Mouse (Mus musculus) liver, embryonic 18 days (tissue): ENCODE data around the gene Zfp788. TPM values are rescaled to one million over a fixed set of nuclear protein-coding genes. Genes with fewer than 3 reads are reported as not detected.

Experiments
- polyA plus RNA-seq: library from polyadenylated mRNA; depleted of rRNA; stranded (reverse); fragments of >200 nt; gene quantifications from 2 replicates; pipeline ENCODE4 v1.2.3, GENCODE M21; 2012; rRNA removed

Zfp788 gene
- polyA plus RNA-seq: 1.6 and 1.9 TPM in 2 replicates

GRCm38 (mm10) chr7:41632409-41633220, at the start of gene Zfp788:
Gene Zfp788, plus strand, starts transcription at chr7:41633203.

DNA sequence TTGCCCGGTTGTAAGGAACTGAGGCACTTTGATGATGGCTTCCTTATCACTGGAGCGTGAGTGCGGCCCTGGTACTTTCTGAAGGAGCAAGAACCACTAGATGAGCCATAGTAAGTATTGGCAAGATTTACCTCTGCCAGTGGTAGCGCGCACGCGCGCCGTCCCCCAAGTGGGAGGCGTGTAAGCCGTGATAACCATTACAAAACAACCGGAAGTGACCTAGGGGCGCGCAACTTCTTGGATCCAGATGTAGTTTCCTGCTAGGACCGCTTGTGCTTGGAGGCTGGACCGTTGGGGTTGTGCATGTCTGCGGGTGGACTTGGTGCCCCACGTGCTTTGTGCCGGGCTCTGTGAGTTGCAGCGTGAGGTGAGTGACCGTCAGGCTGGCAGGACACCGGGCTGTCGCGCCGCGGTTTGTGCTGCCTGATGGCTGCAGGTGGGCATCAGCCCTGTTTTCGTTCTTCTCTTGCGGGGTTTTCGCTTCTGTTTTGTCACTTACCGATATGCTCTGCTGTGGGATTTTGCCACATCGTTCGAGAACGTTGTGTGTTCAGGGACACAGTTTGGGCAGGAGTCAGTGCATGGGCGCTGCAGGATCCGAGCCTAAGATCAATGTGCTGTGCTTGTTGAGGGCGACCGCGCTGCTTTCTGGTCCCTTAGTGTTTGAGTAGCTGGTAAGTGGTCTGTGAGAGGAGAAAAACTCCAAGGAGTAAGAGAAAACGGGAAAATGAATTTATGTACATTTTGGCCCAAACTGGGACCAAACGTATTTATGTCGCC, 33.8 kb upstream of the Zfp788 start, which contains the start of gene 2610021A01Rik:
TSS of gene 2610021A01Rik (plus strand) at position 197 of the 780 bp plus-strand sequence.

Other genes with a start within 250 kb of the Zfp788 start
- 5.0 and 5.1 TPM in 2 replicates for gene AI987944, start 239.8 kb upstream of the Zfp788 start, polyA plus RNA-seq
- 0.02 TPM in 2 replicates for gene Vmn2r57, start 184.5 kb upstream of the Zfp788 start, polyA plus RNA-seq
- 0.01 and 0.02 TPM in 2 replicates for gene Gm20449, start 133.8 kb upstream of the Zfp788 start, polyA plus RNA-seq
- 3.0 and 3.3 TPM in 2 replicates for gene AW146154, start 133.3 kb upstream of the Zfp788 start, polyA plus RNA-seq
- gene Gm6871, start 59.5 kb upstream of the Zfp788 start, polyA plus RNA-seq: 0.02 TPM in 1 of 2 replicates, not detected in the other
- gene 2610021A01Rik, start 34.0 kb upstream of the Zfp788 start, polyA plus RNA-seq: 3.2 and 4.1 TPM in 2 replicates
- not detected in 2 replicates for gene Vmn2r58, start 239.5 kb downstream of the Zfp788 start, polyA plus RNA-seq